Mouse (Mus musculus): ENCODE results near the gene Adamts7. TPM values are rescaled to one million over a fixed set of nuclear protein-coding genes. Genes with fewer than 3 reads are reported as not detected.

Adamts7 gene
- polyA plus RNA-seq, 1 experiment from 2014 or later, result 7.9 TPM

DNA sequence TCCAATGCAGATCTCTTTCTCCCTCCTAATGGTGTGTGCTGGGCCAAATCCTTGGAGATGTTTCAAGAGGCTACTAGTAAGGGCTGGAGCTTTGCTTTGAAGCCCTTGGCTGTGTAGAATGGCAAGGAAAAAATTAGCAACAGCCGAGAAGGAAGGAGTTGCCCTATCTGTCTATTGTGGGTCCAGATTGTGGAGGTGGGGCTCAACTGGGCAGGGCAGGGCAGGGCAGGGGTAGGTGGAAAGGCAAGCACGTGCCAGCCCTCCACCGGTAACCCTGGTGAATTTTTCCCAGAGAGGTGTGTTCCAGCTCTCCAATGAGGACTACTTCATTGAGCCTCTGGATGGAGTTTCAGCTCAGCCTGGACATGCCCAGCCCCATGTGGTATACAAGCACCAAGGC lies 10.5 kb downstream of the Adamts7 start:
- CTCF ChIA-PET, result no interaction called here
- in situ Hi-C loops (cut with MboI; ENCODE audit: low pct_unique_long_range_greater_than_20kb), result no loop called here
- POLR2A ChIA-PET, result no interaction called here
- ATAC-seq (no peak), DNase-seq (ENCODE audit: low read depth, low spot score) (no peak)
- no peaks in the 10 kb centered on the region for H3K27me3 ChIP-seq
- no peak for TF ChIP-seq CTCF (IDR thresholded peaks at IDR 0.05)

DNA sequence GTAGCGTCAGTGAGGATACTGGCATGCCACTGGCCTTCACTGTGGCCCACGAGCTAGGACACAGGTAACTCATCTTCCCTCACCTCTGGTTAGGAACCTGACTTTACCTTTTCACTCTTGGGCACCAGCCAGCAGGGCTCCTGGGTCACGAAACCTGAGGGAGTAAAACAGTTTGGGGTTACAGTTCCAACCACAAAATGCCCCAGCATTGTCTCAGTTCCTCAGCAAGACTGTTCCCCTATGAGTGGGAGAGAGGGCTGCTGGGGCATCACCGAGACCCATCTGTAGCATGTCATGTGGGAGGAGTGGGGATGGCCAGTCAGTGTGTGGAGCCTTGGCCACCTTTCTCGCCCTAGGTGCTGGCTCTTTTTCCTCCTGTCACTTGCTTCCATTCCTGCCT lies 16.5 kb downstream of the Adamts7 start:
- no peaks in the 10 kb centered on the region for H3K27me3 ChIP-seq
- ChIA-PET POLR2A (no interaction called here), CTCF (interaction anchor here (1.1 kb wide), 1 partner anchor 9 kb away, joined by 3 read pairs; no protein-coding TSS in a partner anchor)
- in situ Hi-C loops (cut with MboI; ENCODE audit: low pct_unique_long_range_greater_than_20kb), result no loop called here
- no peak for TF ChIP-seq CTCF (IDR thresholded peaks at IDR 0.05)
- no peak for ATAC-seq
- no peak for DNase-seq (ENCODE audit: low read depth, low spot score)

DNA sequence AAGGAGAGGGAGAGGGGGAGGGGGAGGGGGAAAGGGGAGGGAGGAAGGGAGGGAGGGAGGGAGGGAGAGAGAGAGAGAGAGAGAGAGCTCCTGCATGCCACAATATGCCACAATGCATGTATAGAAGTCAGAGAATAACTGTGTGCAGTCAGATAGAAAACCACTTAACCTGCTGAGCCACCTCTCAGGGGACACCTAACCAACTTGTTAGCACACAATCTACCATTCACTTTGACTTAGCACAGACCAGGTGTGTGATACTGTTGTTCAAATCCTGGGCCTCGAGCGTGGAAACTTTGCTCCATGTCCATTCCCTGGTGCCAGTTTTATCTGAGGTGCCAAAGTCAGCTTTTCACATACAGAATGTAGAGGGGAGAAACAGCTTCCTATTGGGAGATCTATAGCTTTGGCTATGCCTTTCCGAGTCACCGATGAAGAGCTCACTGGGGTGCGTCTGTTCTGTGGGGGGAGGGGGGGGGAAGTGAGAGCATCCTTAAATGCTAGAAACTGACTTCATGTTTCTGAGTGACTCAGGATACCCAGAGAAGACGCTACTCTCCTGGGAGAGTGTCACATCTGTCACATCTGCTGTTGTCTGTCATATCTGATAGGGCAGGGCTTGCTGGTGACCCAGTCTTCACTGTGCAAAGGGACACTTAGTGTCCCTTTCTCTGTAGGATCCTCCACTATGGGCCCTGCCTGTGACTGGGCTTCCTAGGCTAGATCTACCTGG lies 19.0 kb downstream of the Adamts7 start:
- ATAC-seq, result no peak
- DNase-seq (ENCODE audit: low read depth, low spot score), result no peak
- CTCF ChIA-PET, result interaction anchor here (0.8 kb wide), 1 partner anchor 23 kb away, joined by 3 read pairs; no protein-coding TSS in a partner anchor
- in situ Hi-C loops (cut with MboI; ENCODE audit: low pct_unique_long_range_greater_than_20kb), result no loop called here
- TF ChIP-seq CTCF (IDR thresholded peaks at IDR 0.05), result no peak
- H3K27me3 ChIP-seq, result no peaks in the 10 kb centered on the region
- POLR2A ChIA-PET, result no interaction called here

DNA sequence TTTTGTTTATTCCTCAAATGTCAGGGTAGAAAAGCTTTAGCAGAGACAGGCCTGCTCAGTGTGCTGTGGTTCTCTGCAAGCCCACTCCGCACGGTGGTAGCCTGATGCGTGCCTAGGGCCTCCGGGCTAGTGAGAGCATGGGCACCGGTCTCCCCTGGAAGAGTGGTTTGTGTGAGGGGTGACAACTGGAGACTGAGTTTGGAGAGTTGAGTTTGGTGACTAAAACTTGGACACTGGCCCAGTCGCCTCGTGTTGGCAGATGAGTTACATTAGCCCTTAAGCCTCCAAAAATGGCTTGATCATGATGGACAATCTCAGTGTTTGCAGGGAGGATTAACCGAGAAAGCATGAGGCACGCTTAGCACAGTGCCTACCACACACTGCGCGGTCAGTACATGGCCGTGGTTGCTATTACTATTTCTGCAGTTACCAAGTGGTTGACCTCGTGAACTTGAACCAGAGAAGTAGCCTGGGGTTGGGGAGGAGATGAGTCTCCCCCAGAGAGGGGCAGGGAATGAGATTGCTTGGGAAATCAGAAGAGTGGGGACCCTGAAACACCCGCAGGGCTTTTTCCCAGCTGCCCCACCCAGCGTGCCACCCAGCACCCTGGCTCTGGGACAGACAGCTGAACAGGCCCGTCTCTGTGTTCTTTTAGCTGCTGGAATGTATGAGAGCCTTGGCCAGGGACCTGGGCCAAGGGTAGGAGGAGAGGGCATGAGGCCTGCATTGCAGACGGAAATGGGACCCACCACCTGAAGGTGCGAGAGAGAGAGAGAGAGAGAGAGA lies 20.0 kb downstream of the Adamts7 start:
- CTCF ChIA-PET, result no interaction called here
- TF ChIP-seq CTCF (IDR thresholded peaks at IDR 0.05), result no peak

DNA sequence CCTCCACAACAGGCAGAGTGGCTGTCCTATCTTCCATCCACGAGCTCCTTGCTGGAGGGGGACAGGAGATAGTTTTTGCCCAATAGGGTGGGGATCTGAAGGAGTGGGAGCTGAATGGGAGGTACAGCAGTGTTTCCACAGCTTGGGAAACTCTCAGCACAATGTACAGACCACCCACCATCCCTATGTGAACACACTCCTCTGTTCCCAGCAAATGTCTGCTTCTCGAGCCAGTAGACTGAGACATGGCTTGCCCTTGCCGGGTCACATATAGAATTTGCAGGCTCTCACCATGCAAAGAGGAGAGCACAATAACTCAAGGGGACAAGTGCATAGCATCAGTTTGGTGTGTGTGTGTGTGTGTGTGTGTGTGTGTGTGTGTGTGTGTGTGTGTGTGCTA lies 20.7 kb downstream of the Adamts7 start:
- ChIA-PET CTCF (no interaction called here), POLR2A (interaction anchor here (1.0 kb wide), 1 partner anchor 70 kb away, joined by 5 read pairs; no protein-coding TSS in a partner anchor)
- no peaks in the 10 kb centered on the region for H3K27me3 ChIP-seq
- in situ Hi-C loops (cut with MboI; ENCODE audit: low pct_unique_long_range_greater_than_20kb), result no loop called here
- no peak for TF ChIP-seq CTCF (IDR thresholded peaks at IDR 0.05)
- ATAC-seq, result no peak
- DNase-seq (ENCODE audit: low read depth, low spot score), result no peak

More for the DNA sequence above, 20.0 kb downstream of the Adamts7 start:
- in situ Hi-C loops (cut with MboI; ENCODE audit: low pct_unique_long_range_greater_than_20kb), result no loop called here
- POLR2A ChIA-PET, result interaction anchor here (1.0 kb wide), 1 partner anchor 69 kb away, joined by 5 read pairs; no protein-coding TSS in a partner anchor
- ATAC-seq (no peak), DNase-seq (ENCODE audit: low read depth, low spot score) (no peak)
- H3K27me3 ChIP-seq, result no peaks in the 10 kb centered on the region

DNA sequence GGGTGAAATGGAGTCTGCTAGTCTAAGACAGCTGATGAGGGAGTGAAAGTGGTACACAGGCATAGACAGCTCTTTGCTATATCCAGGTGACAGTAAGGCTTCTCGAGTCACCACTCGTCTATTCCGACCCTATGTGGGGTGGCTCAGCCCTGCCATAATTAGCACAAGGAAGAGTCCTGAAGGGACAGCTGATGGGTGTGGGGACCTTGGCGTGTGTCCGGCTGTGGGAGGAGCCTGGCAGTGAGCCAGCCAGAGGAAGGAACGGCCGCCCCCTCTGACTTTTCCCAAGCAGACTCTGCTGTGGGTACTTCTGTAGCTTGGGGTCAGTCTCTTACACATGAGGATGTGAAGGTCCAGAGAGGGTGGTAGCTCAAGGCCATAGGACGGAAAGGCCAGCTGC lies 21.2 kb downstream of the Adamts7 start:
- TF ChIP-seq CTCF (IDR thresholded peaks at IDR 0.05), result no peak
- in situ Hi-C loops (cut with MboI; ENCODE audit: low pct_unique_long_range_greater_than_20kb), result no loop called here
- H3K27me3 ChIP-seq, result no peaks in the 10 kb centered on the region
- ATAC-seq, result no peak
- no peak for DNase-seq (ENCODE audit: low read depth, low spot score)
- ChIA-PET CTCF (no interaction called here), POLR2A (no interaction called here)

DNA sequence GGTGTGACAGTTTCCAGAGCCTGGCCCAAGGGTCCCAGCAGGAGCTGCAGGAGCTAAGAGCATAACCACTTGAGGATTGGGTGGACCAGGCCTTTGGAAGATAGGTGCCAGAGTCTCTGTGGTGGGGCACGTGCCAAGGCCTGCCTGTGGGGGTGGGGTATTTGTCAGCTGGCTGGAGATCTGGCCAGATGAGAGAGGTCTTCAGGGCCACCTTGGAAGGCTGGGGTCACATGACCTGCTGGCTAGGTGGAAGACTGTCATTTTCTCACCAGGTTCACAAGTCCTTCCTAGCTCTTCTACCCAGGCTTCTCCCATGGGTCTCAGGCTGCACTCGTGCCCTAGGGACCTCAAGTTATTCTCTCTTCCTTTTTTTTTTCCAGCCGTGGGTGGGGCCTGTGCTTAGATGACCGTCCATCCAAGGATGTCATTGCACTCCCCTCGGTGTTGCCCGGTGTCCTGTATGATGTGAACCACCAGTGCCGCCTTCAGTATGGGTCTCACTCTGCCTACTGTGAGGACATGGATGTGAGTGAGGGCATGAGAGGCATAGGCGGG lies 22.6 kb downstream of the Adamts7 start:
- H3K27me3 ChIP-seq, result no peaks in the 10 kb centered on the region
- DNase-seq (ENCODE audit: low read depth, low spot score), result no peak
- ChIA-PET POLR2A (no interaction called here), CTCF (no interaction called here)
- ATAC-seq, result no peak
- no peak for TF ChIP-seq CTCF (IDR thresholded peaks at IDR 0.05)
- in situ Hi-C loops (cut with MboI; ENCODE audit: low pct_unique_long_range_greater_than_20kb), result no loop called here

DNA sequence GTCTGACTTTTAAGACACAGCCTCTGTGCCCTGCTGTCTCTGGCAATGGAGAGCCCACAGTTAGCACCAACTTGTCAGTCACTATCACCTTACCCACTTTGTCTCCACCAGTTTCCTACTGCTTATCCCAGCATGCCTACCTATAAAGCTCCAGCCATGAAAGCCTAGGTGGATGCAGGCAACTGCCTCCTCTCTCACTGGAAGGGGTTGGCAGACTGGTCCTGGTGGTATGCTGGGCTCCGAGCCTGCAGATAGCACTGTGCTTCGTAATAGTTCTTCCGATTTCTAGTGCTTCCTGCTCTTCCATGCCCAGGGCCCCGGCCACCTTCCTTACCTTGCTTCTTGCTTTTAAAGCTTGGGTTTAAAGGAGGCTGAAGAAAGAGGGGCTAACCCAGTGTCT lies 26.0 kb downstream of the Adamts7 start:
- in situ Hi-C loops (cut with MboI; ENCODE audit: low pct_unique_long_range_greater_than_20kb), result no loop called here
- no peak for TF ChIP-seq CTCF (IDR thresholded peaks at IDR 0.05)
- no peak for DNase-seq (ENCODE audit: low read depth, low spot score)
- POLR2A ChIA-PET, result no interaction called here
- CTCF ChIA-PET, result interaction anchor here (1.1 kb wide), 1 partner anchor 22 kb away, joined by 3 read pairs; no protein-coding TSS in a partner anchor
- no peak for ATAC-seq
- H3K27me3 ChIP-seq, result no peaks in the 10 kb centered on the region

DNA sequence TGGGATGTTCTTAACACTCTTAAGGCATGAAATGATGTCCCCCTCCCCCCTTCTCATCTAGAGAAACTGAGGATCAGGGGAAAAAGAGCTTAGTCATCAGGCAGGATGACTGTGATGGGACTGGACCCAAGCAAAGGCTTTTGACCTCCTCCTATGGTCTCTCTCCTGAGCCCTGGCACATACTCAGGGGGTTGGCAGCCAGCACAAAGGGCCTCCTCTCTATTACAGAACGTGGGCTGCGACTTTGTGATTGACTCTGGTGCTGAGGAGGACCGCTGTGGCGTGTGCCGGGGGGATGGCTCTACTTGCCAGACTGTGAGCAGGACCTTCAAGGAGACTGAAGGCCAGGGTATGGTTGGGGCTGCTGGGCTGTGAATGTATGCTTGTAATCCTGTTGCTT lies 26.5 kb downstream of the Adamts7 start:
- ATAC-seq (no peak), DNase-seq (ENCODE audit: low read depth, low spot score) (no peak)
- CTCF ChIA-PET, result interaction anchor here (1.1 kb wide), 1 partner anchor 23 kb away, joined by 3 read pairs; no protein-coding TSS in a partner anchor
- no peaks in the 10 kb centered on the region for H3K27me3 ChIP-seq
- POLR2A ChIA-PET, result no interaction called here
- in situ Hi-C loops (cut with MboI; ENCODE audit: low pct_unique_long_range_greater_than_20kb), result no loop called here
- no peak for TF ChIP-seq CTCF (IDR thresholded peaks at IDR 0.05)

DNA sequence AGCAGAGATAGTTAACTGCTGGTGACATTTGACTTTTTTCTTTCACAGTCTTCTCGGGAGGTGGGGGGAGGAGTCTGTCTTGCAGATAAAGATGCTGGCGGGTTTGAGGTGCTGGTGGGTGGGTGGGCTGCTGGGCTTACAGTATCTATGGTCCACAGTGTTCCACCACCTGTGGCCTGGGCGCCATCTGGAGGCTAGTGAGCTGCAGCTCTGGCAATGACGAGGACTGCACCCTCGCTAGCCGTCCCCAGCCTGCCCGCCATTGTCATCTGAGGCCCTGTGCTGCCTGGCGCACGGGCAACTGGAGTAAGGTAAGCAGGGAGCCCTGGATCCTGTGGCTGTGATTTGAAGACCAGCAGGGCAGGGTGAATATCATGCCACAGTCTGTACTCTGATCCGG lies 32.1 kb downstream of the Adamts7 start:
- no peak for ATAC-seq
- ChIA-PET CTCF (no interaction called here), POLR2A (no interaction called here)
- H3K27me3 ChIP-seq, result no peaks in the 10 kb centered on the region
- DNase-seq (ENCODE audit: low read depth, low spot score), result no peak
- no peak for TF ChIP-seq CTCF (IDR thresholded peaks at IDR 0.05)
- in situ Hi-C loops (cut with MboI; ENCODE audit: low pct_unique_long_range_greater_than_20kb), result no loop called here

DNA sequence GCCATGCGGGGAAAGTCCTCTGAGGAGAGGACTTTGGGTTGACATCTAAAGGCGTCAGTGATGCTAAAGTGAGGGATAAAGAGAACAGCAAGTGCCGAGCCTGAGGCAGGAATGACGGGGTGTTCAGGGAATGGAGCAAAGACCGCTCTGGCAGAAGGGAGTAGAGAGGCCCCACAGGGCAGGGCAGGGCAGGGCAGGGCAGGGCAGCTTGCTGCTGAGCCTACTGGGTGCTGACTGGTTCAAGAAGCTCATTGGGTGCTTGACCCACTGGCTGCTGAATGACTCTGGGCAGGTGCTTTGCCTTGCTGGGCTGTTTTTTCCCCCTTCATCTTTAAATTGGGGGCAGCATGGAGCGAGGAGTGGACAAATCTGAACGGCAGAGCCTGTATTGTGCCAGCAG lies 33.4 kb downstream of the Adamts7 start:
- POLR2A ChIA-PET, result no interaction called here
- DNase-seq (ENCODE audit: low read depth, low spot score), result no peak

More for the DNA sequence above, 33.4 kb downstream of the Adamts7 start:
- no peak for ATAC-seq
- TF ChIP-seq CTCF (IDR thresholded peaks at IDR 0.05), result no peak
- in situ Hi-C loops (cut with MboI; ENCODE audit: low pct_unique_long_range_greater_than_20kb), result no loop called here
- CTCF ChIA-PET, result no interaction called here
- H3K27me3 ChIP-seq, result no peaks in the 10 kb centered on the region
